Mouse (Mus musculus): Measurements from ENCODE around the gene Gm44579.
A peak's percentile ranks its signal among the peaks of the same experiment; 100 is the strongest.

Gene Gm44579

GRCm38 (mm10) chr15:98220877-98221276 is at the start of gene Gm44579, which contains the start of gene Olfr287:
Gm44579 (minus strand) TSS chr15:98220977.
Olfr287 (minus strand) TSS chr15:98221056.
- DNase-seq: no peak

GRCm38 (mm10) chr15:98257776-98258175 is 37.0 kb upstream of the Gm44579 start:
- DNase-seq: no peak

GRCm38 (mm10) chr15:98257193-98257592 is 36.4 kb upstream of the Gm44579 start, which contains the start of gene H1fnt:
H1fnt (minus strand) TSS chr15:98257293.
- no peak for DNase-seq

- peak; percentile 87 for DNase-seq
These were observed 35.5 kb upstream of the Gm44579 start for GRCm38 (mm10) chr15:98256271-98256670.

- DNase-seq: no peak
These were observed 14.7 kb upstream of the Gm44579 start for GRCm38 (mm10) chr15:98235442-98235841.

- no peak for DNase-seq
These were observed 13.6 kb upstream of the Gm44579 start, which contains the start of gene Olfr286 for GRCm38 (mm10) chr15:98234350-98234749. Olfr286 (minus strand) TSS chr15:98234450.

GRCm38 (mm10) chr15:98226096-98226495 is 5.3 kb upstream of the Gm44579 start:
- DNase-seq: no peak

- DNase-seq: no peak
These were observed 4.8 kb upstream of the Gm44579 start for GRCm38 (mm10) chr15:98225610-98226009.

- DNase-seq: no peak
These were observed 1.6 kb upstream of the Gm44579 start for GRCm38 (mm10) chr15:98222377-98222776.

- no peak for DNase-seq
These were observed 6.6 kb downstream of the Gm44579 start for GRCm38 (mm10) chr15:98214130-98214529.

- no peak for DNase-seq
These were observed 7.4 kb downstream of the Gm44579 start for GRCm38 (mm10) chr15:98213336-98213870.

GRCm38 (mm10) chr15:98209676-98210075 is 11.1 kb downstream of the Gm44579 start:
- DNase-seq: peak; percentile 65

GRCm38 (mm10) chr15:98195442-98195841 is 25.3 kb downstream of the Gm44579 start, which contains the start of gene Olfr288:
Olfr288 (minus strand) TSS chr15:98195542.
- DNase-seq: peak; percentile 31

GRCm38 (mm10) chr15:98184456-98184855 is 36.3 kb downstream of the Gm44579 start:
- DNase-seq: peak; percentile 78

- peak; percentile 92 for DNase-seq
These were observed 38.8 kb downstream of the Gm44579 start for GRCm38 (mm10) chr15:98181856-98182570.

- DNase-seq: peak; percentile 100
These were observed 39.6 kb downstream of the Gm44579 start for GRCm38 (mm10) chr15:98181132-98181711.

GRCm38 (mm10) chr15:98180567-98181131 is 40.1 kb downstream of the Gm44579 start:
- DNase-seq: peak; percentile 68

- peak; percentile 51 for DNase-seq
These were observed 43.5 kb downstream of the Gm44579 start for GRCm38 (mm10) chr15:98177320-98177719.

GRCm38 (mm10) chr15:98173821-98174220 is 47.0 kb downstream of the Gm44579 start:
- peak; percentile 84 for DNase-seq

GRCm38 (mm10) chr15:98172113-98172512 is 48.7 kb downstream of the Gm44579 start:
- DNase-seq: peak; percentile 63

- peak; percentile 71 for DNase-seq
These were observed 49.9 kb downstream of the Gm44579 start for GRCm38 (mm10) chr15:98170917-98171316.

- DNase-seq: peak; percentile 93
These were observed 50.4 kb downstream of the Gm44579 start for GRCm38 (mm10) chr15:98170365-98170764.

GRCm38 (mm10) chr15:98168622-98169004 is 52.2 kb downstream of the Gm44579 start:
- peak; percentile 90 for DNase-seq

All from heart, adult 11 months (tissue).